Mouse (Mus musculus) heart, adult 11 months (tissue): ENCODE measurements around the gene Tbce.

Experiments used
- DNase-seq: peaks from one replicate; pipeline ENCODE4 v3.0.0; 2022

Tbce gene

DNA sequence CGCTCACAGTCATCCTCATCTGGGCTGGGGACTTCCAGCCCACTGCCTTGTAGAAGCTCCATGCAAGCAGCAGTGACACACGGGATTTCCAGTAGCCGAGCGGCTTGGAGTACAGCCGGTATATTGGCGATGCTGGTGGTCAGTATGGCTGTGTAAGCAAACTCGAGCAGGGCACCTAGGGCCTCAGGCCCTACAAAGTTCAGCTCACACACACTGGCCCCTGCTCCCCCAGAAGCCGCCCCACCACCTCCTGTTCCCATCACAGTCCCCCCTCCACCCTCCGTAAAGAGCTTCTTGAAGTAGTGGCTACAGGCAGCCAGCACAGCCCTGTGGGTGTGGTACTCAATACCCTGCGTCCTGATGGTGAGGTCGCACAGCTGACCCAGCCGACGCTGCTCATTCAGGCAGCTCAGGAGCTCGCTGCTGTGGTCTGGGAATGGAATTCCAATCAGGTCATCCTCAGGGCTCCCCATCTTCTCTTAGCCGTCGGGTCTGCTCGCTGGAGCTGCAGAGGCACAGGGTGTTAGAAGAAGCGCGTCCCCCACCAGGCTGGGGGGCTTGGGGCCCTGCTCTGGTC is 74.0 kb downstream of the Tbce start:
- peak; percentile 86 for DNase-seq

DNA sequence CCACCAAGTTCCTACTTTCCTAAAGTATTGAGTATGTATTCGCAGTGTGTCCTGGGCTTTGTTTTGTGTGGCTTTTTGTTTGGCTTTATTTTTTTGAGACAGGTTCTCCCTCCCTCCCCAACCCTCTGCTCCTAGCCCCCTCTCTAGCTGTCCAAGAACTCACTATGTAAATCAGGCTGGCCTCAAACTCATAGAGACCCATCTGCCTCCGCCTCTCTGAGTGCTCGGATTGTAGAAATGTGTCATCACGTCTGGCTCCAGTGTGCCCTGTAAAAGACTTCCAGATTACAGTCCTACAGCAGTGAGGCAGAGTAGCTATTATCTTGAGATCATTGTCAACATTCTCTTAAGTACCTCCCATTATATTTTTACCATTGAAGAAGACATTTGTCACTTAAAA is 78.4 kb downstream of the Tbce start:
- no peak for DNase-seq

DNA sequence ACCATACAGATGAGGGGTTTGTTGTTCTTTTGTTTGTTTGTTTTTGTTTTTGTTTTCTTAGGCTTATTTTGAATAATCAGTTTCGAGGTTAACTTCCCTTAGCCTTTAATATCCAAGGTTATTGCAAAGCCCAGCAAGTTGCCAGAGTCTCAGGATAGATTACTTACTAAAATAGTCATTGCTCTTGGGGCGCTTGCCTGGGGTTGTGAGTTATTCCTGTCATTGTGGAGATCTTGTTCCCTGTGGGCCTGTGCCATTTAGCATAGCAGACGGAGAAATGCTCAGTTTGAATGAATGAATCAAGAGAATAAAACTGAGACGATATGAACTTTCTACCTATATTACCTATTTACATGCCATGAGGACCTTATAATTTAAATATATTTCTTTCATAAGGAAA is 79.2 kb downstream of the Tbce start:
- peak; percentile 85 for DNase-seq

DNA sequence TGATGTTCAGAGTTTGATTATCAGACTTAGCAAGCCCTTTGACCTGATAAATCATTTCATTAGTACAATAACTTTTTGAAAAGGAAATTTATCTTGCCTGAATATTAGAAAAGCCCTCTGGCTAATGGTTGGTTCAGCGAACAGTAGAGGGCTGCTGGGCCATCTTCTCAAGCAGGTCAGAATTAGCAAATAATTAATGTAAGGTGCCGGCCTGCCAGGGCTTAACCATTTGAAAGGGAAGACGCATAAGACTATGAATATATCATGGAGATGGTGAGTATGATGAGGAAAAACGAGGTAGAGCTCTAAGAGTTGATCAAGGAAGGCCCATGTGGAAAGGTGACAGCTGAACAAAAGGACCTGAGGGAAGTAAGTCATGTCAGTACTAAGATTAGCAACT is 82.8 kb downstream of the Tbce start:
- no peak for DNase-seq

DNA sequence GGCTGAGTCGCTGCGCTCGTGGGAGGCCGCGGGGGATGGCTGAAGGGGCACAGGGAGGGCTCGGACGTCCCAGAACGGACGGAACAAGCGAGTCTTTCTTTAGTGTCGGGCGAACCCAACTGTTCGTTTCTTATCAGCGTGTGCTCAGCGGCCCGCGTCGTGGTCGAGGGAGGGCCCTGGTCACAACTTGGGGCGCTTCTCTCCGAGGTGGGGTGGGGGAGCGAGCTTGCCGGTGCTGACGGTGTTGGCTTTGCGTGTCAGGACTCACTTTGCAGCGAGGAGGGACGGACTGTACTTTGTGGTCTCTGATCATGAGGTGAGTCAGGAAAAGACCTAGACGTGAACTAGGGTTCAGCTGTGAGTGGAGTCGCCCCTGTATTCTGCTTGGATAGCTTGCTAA is 84.5 kb downstream of the Tbce start:
- no peak for DNase-seq

DNA sequence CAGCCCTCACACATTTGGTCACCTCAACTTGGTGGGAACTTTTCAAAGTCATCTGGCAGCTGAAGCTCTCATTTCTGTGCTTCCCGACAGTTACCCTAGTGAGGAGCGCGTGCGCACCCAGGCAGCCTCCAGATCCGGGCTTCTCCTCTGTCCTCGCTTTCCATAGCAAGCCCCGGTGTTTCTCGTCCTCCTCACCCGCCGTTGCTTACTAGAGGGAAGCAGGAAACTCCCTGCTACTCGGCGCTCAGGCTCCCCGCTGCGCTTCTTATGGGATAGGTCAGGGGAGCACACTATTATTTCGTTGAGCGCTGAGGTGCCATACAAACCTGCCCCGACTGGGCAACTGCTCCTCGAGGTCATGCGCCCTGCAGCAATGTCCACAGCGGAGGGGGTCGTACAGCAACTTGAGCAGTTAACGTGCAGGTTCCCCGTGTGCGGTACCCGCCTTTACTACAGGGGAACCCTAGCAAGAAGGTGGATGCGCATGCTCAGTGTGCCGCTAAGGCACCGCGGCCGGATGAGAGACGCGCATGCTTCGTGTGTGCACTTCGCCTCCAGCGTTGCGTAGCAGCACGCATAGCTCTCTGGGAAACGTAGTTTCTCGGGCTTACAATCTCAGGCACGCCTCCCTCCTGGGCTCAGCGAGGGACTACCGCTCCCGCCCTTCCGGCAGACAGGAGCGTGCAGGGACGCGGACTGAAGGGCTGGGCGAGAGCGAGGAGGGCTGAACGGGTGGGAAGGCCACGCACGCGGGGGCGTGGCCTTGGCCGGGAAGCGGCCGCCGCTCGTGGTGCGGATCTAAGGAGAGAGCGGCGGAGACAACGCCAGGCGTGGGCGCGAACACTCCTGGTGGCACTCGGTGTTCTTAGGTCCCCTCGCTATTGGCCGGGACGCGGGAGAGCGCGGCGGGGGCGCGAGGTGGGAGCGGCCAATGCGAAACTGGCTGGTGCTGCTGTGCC is 85.3 kb downstream of the Tbce start, which contains the start of gene B3galnt2:
Gene B3galnt2, plus strand, starts transcription at position 596 of the 959 bp plus-strand sequence.
- DNase-seq, result peak; percentile 100
